Mouse (Mus musculus) CD4-positive naive resting alpha-beta T cell, adult 76 days (primary cell): ENCODE data around the gene Rps3. TPM values are rescaled to one million over a fixed set of nuclear protein-coding genes. Genes with fewer than 3 reads are reported as not detected.

Source experiments
- total RNA-seq: library from RNA; stranded (reverse); gene quantifications from one replicate; pipeline ENCODE4 v1.2.4, GENCODE M21; 2023

Gene Rps3
- total RNA-seq = 1,636 TPM

DNA sequence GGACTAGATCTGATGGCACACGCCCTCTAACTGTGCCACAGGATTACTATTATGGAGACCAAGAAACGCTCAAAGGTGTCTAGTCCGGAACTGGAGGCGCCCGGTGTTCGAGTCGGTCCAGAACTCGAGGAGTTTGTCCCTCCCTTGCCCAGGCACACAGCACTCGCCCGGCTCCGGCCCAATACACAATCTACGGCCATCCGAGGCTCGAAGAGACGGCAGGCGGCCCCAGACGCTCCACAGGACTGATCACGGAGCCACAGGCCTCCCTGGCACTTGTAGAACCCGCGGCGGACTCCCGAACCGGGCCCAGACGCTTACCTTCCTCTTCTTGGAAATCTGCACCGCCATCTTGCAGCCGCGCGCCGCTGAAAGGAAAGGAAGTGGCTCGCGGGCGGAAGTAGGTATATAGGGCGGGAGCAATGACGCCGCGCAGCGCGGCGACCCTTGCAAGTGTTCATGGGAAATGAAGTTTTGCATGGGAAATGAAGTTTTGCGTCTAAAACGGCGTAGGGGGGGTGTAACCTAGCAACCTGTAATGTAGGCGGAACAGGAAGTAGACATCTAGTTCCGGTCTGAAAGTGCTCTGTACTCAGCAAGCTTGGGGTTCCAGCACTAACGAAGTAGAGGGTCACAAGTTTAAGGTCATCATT, at the start of gene Rps3:
Gene Rps3, minus strand, starts transcription at position 468 of the 653 bp plus-strand sequence.

GRCm38 (mm10) chr7:99465811-99466210, 17.7 kb downstream of the Rps3 start, which contains the start of gene Klhl35:
Gene Klhl35 (plus strand): TSS chr7:99466004.

Other genes with a start within 250 kb of the Rps3 start
- gene Mogat2, start 245.1 kb downstream of the Rps3 start, total RNA-seq = not detected
- 1.8 TPM for gene Map6, start 216.3 kb downstream of the Rps3 start, total RNA-seq
- gene Serpinh1, start 130.5 kb downstream of the Rps3 start, total RNA-seq = 0.70 TPM
- gene Gdpd5, start 102.3 kb downstream of the Rps3 start, total RNA-seq = 4.1 TPM
- 2.3 TPM for gene Klhl35, start 17.7 kb downstream of the Rps3 start, total RNA-seq
- 86.8 TPM for gene Arrb1, start 51.7 kb upstream of the Rps3 start, total RNA-seq
- 1.7 TPM for gene Tpbgl, start 143.4 kb upstream of the Rps3 start, total RNA-seq
- gene Slco2b1, start 227.6 kb upstream of the Rps3 start, total RNA-seq = 0.82 TPM
- gene Olfr520, start 246.5 kb upstream of the Rps3 start, total RNA-seq = not detected